Mouse (Mus musculus) midbrain, embryonic 12.5 days (tissue): ENCODE data around the gene Cdkn2aipnl. TPM values are rescaled to one million over a fixed set of nuclear protein-coding genes. Genes with fewer than 3 reads are reported as not detected.

Source experiments
- polyA plus RNA-seq: library from polyadenylated mRNA; unstranded; fragments of >200 nt; fragmentation: Nextera tagmentation; extraction: Ambion mirVana; gene quantifications from 2 replicates; pipeline ENCODE4 v1.2.1, GENCODE M21; 2016

Gene Cdkn2aipnl
- polyA plus RNA-seq, 1 experiment from 2014 or later: 117 TPM

Other genes starting within 250 kb of the Cdkn2aipnl start
- gene Sec24a, start 204.0 kb upstream of the Cdkn2aipnl start, polyA plus RNA-seq: 15.8 TPM in 2 replicates
- gene Sar1b, start 204.0 kb upstream of the Cdkn2aipnl start, polyA plus RNA-seq: 125 and 129 TPM in 2 replicates
- 0.43 and 0.48 TPM in 2 replicates for gene Jade2, start 110.0 kb upstream of the Cdkn2aipnl start, polyA plus RNA-seq
- 232 and 244 TPM in 2 replicates for gene Ube2b, start 33.1 kb downstream of the Cdkn2aipnl start, polyA plus RNA-seq
- 17.2 and 17.9 TPM in 2 replicates for gene Cdkl3, start 36.6 kb downstream of the Cdkn2aipnl start, polyA plus RNA-seq
- gene Ppp2ca, start 131.0 kb downstream of the Cdkn2aipnl start, polyA plus RNA-seq: 128 and 133 TPM in 2 replicates
- not detected in 2 replicates for gene Olfr1373, start 177.9 kb downstream of the Cdkn2aipnl start, polyA plus RNA-seq
- not detected in 2 replicates for gene Olfr1371, start 246.3 kb downstream of the Cdkn2aipnl start, polyA plus RNA-seq